Mouse (Mus musculus) urinary bladder, adult 2 months (tissue): ENCODE data around the gene Ncr1. TPM values are rescaled to one million over a fixed set of nuclear protein-coding genes. Genes with fewer than 3 reads are reported as not detected.
"Not testable (repeated sequence)": the region's sequence is repeated elsewhere in the genome, so short reads cannot be mapped to it uniquely, and the experiment has no call there.

Source experiments
- DNase-seq: peaks from one replicate; pipeline ENCODE4 v3.0.0; 2022; ENCODE audit warnings: low spot score
- polyA plus RNA-seq: library from polyadenylated mRNA; depleted of rRNA; stranded (reverse); fragments of >200 nt; gene quantifications from 2 replicates; pipeline ENCODE4 v1.2.3, GENCODE M21; 2012; rRNA removed

Gene Ncr1
- polyA plus RNA-seq: 0.78 and 1.4 TPM in 2 replicates

GRCm38 (mm10) chr7:4337509-4337908, at the start of gene Ncr1:
Gene Ncr1, plus strand, starts transcription at chr7:4337724.
- no peak for DNase-seq

DNA sequence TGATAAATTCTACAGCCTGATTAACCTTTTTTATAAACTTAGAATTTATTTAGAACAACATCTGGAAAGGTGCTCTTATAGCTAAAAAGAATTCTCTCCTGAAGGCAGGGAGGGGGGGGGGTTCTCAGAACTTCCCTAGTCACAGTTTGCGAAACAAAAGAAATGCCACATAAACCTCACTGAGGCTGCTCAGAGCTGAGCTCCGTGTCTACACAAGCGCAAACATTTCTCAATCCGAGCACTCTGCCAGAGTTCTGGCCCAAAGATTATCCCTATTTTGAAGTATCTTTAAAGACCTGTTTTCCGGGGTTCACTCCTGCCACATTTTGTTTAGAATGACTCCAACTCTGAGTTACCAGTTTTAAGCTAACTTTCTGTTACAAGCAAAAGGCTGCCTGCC, 44.9 kb upstream of the Ncr1 start:
- no peak for DNase-seq

DNA sequence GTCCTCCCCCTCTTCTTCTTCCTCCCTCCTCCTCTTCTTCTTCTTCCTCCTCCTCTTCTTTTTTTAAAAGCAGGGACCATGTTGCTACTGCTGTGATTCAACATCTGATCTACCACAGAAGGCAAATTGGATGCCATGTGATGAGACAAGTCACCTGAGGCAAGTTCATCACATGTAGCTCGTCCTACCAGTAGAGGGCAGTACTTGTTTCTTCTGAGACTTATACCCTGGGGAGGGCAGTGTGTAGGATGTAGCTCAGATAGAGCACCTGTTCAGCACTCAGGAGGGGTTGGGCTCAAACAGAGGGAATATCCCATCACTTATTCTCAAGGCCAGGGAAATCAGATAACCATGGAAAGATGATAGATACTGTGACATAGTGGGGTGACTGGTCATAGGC, 40.3 kb upstream of the Ncr1 start:
- no peak for DNase-seq

DNA sequence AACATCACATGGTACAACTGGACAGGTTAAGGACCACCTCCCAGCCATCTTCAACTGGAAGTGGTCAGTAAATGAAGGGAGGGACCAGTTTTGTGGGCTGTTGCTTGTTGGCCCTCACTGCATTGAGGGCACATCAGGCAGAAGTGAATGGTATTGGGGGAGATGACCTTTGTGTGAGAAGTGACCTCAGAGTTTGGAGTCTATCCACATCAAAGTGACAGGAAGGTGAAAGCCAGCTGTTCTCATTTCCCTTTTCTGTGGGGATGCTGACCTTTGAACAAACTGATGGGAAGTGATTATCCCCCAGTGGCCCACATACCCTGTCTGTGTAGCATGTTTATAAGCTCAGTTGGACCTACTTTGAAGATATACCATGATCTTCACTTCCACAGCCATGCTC, 37.4 kb upstream of the Ncr1 start:
- DNase-seq: no peak

DNA sequence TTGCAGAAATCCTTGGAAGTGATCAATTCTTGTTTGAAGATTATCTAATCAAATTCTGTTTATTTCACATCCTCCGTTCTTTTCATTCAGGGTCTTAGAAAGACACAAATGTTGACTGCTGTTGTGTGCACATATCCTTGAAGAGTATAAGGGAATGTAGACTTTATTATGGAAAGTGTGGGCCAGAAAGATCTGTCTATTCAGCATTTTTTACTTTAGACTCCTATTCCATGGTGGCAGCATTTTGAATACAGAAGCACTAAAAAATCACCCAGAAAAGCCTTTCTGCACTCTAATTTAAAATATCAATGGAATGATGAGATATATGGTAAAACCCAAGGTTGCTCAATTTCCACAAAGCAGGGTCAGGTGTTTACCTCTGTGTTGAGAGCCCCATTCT, 34.1 kb upstream of the Ncr1 start:
- no peak for DNase-seq

- DNase-seq: not testable (repeated sequence)
These were observed 24.4 kb upstream of the Ncr1 start for GRCm38 (mm10) chr7:4313109-4313508.

DNA sequence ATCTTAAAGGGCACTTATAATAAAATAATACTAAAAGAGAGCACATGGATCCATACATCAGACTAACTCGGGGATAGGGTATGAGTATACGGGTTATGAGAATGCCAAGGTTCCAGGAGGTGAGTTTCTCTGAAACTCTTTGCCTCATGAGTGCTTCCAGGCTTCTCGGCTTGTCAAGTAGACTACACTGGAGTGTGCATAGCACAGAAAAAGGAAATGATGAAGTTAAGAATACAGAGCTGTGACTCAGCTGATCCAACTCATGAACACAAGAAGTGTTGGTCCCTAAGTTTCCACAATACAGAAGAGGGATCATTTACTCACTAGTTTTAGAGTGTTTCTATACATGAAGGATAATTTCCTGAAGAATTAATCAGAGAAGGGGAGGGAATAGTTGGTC, 24.0 kb upstream of the Ncr1 start:
- DNase-seq: not testable (repeated sequence)

- DNase-seq: no peak
These were observed 14.2 kb upstream of the Ncr1 start for GRCm38 (mm10) chr7:4323301-4323700.

GRCm38 (mm10) chr7:4373521-4373920, 36.0 kb downstream of the Ncr1 start:
- DNase-seq: no peak

Other genes starting within 250 kb of the Ncr1 start
- 4.5 and 5.0 TPM in 2 replicates for gene Ttyh1, start 218.3 kb upstream of the Ncr1 start, polyA plus RNA-seq
- gene Leng8, start 200.7 kb upstream of the Ncr1 start, polyA plus RNA-seq: 262 and 275 TPM in 2 replicates
- 5.8 and 6.3 TPM in 2 replicates for gene Leng9, start 187.3 kb upstream of the Ncr1 start, polyA plus RNA-seq
- 90.1 and 98.9 TPM in 2 replicates for gene Cdc42ep5, start 172.9 kb upstream of the Ncr1 start, polyA plus RNA-seq
- 0.62 and 0.77 TPM in 2 replicates for gene Lilra5, start 100.0 kb upstream of the Ncr1 start, polyA plus RNA-seq
- not detected in 2 replicates for gene Gp6, start 60.0 kb downstream of the Ncr1 start, polyA plus RNA-seq
- gene Rdh13, start 107.9 kb downstream of the Ncr1 start, polyA plus RNA-seq: 22.3 and 24.7 TPM in 2 replicates
- gene Eps8l1, start 123.0 kb downstream of the Ncr1 start, polyA plus RNA-seq: 19.2 and 21.2 TPM in 2 replicates
- 72.0 and 159 TPM in 2 replicates for gene Ppp1r12c, start 164.0 kb downstream of the Ncr1 start, polyA plus RNA-seq
- gene Tnnt1, start 178.7 kb downstream of the Ncr1 start, polyA plus RNA-seq: 7.5 and 8.8 TPM in 2 replicates
- gene Tnni3, start 186.5 kb downstream of the Ncr1 start, polyA plus RNA-seq: 5.1 and 5.5 TPM in 2 replicates
- 3.5 and 4.0 TPM in 2 replicates for gene Dnaaf3, start 194.7 kb downstream of the Ncr1 start, polyA plus RNA-seq
- 0.74 and 0.78 TPM in 2 replicates for gene Syt5, start 209.8 kb downstream of the Ncr1 start, polyA plus RNA-seq